Mouse (Mus musculus) bone marrow macrophage, adult 2 months (primary cell): ENCODE data around the gene Nxnl1. TPM values are rescaled to one million over a fixed set of nuclear protein-coding genes. Genes with fewer than 3 reads are reported as not detected.
"Not testable (repeated sequence)": the region's sequence is repeated elsewhere in the genome, so short reads cannot be mapped to it uniquely, and the experiment has no call there.

Experiments used
- H3K27ac ChIP-seq: 2 replicates; pipeline ENCODE4 v1.5.1; 2012; ENCODE audit warnings: low read depth, low read length; ENCODE audit not compliant: insufficient read depth
- H3K4me1 ChIP-seq: 2 replicates; pipeline ENCODE4 v1.6.1; 2012; ENCODE audit warnings: low read length; ENCODE audit not compliant: control insufficient read depth, insufficient read depth
- H3K4me3 ChIP-seq: 2 replicates; pipeline ENCODE4 v1.5.1; 2012; ENCODE audit warnings: mild to moderate bottlenecking, low read length, moderate library complexity; ENCODE audit not compliant: insufficient read depth
- CTCF ChIP-seq: IDR thresholded peaks from 2 replicates; pipeline ENCODE4 v1.5.1; 2012; ENCODE audit warnings: low read depth, mild to moderate bottlenecking, low read length, moderate library complexity
- POLR2A ChIP-seq: IDR thresholded peaks from 2 replicates; pipeline ENCODE4 v1.6.1; 2012; ENCODE audit warnings: mild to moderate bottlenecking, low read depth, low read length, borderline replicate concordance
- polyA plus RNA-seq: library from polyadenylated mRNA; stranded (reverse); fragments of >200 nt; gene quantifications from 2 replicates; pipeline ENCODE4 v1.2.4, GENCODE M21; 2012; ENCODE audit not compliant: missing spikeins, insufficient read depth, insufficient read length

Nxnl1 gene
- polyA plus RNA-seq, 1 experiment = not detected

DNA sequence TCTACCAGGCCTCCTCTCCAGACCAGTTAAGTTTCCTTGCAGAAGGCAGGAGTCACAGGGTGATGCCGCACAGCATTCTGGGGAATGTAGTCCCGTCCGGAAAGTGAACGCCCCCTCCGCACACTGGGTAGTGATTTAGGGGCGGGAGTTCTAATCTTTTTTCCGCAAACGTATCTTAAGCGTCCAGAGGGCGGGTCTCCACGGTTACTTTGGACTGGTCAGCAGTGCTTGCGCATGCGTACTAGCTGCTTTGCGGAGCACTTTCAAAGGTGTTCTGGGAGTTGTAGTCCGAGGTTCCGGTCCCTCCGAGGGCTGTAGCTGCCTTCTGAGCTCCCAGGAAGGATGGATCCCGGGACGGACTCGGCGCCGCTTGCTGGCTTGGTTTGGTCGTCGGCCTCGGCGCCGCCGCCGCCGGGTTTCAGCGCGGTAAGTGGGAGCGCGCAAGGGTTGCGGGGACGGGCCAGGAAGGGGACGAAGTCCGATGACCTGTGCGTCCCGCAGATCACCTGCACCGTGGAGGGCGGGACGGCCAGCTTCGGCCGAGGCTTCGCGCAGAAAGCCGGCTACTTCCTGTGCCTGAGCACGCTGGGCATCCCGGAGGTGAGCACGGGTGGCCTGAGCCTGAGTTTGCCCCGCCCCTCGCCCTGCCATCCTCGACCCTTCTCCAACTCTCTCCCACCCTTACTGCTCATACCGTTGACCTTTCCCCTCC is 23.6 kb downstream of the Nxnl1 start, which contains the start of gene Mvb12a:
Gene Mvb12a, plus strand, starts transcription at position 291 of the 712 bp plus-strand sequence.
- Histone ChIP-seq H3K27ac (peak within 1 kb of the TSS; percentile 58), H3K4me1 (peaks cover 22% of the 10 kb centered on the region), H3K4me3 (peak within 1 kb of the TSS; percentile 93)
- TF ChIP-seq CTCF (no peak), POLR2A (no peak)

DNA sequence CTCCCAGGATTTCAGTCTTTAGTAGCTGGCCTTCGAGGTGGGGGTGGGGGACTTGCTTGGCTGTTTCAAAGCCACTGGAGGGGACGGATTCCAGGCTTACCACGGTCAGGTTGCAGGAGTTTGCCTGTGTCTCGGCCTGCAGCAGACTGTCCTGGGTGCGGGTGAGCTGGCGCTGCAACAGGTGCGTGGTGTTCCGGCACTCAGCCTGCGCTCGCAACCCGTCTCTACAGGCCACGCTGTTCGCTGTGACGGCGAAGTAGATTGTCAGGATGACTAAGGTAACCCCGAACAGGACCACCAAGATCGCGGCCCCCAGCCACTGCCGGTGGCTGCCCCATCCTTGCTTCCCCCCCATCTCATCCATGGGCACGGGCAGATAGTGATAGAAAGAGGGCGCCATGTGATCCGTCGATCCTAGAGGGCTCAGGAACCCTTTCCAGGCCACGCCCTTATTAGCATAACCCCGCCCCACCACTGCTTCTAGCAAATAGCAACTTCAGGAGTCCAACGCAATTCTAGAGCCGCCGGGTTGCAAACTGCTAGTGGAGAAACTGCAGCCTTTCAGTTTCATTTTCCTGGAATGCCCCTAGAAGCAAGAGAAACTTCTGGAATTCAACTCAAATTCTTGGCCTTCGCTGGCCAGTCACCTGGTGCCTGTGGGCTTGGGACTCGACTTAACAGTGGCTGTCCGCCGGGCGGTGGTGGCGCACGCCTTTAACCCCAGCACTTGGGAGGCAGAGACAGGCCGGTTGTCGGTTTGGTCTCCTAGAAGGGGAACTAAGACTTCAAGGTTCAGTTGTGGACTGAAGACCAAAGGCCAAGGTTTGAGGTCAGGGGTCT is 29.2 kb downstream of the Nxnl1 start, which contains the start of gene Bst2:
Gene Bst2, minus strand, starts transcription at position 429 of the 840 bp plus-strand sequence.
- H3K4me1 ChIP-seq = peaks cover 38% of the 10 kb centered on the region
- H3K27ac ChIP-seq = peak within 1 kb of the TSS; percentile 89
- TF ChIP-seq POLR2A (no peak), CTCF (no peak)
- H3K4me3 ChIP-seq = peak within 1 kb of the TSS; percentile 98

DNA sequence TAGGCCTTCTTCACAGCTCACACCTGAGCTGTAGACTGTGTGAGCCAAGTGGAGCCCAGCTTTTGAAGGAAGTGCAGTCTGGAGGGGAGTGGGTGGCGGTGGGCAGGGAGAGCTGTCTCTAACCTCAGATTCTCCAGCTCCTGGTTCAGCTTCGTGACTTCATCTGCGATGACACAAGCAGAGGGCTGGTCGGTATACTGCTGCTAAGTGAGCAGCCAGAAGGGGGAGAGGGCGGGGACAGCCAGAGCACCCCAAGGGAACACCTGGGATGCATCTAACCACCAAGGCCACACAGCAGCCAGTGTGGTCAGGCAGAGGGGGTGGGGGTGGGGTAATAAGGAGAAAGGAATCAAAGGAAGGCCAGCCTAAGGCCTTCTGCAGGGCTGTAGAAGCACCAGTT is 30.7 kb downstream of the Nxnl1 start:
- peaks cover 33% of the 10 kb centered on the region for H3K4me1 ChIP-seq
- no peak overlapping the region for H3K27ac ChIP-seq
- peak overlapping the region; percentile 98 for H3K4me3 ChIP-seq
- TF ChIP-seq POLR2A = no peak
- TF ChIP-seq CTCF = no peak

DNA sequence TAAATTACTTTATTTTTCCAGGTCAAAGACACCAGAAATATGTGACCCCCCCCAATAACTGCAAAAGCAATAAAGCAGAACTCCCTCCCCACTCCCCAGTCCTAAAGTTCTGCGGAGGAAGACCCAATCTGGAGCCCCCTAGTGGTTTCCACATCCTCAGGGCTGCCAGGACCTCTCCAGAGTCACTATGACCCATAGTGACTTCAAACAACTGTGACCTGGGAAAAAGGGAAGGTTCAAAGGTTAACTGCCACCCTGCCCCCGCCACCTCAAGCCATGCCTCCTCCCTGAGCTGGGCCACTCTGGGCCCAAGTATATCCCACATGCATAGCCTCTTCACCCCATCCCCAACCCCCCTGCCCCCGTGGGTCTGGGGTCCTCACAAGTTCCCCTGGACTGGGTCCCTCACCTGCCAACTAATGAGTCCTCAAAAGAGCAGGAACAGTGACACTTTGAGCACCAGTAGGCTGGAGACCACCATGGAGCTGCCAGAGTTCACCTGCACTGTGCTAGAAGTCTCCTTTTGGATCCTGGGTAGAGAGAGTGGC is 32.1 kb downstream of the Nxnl1 start:
- H3K4me1 ChIP-seq = peaks cover 43% of the 10 kb centered on the region
- H3K27ac ChIP-seq = no peak overlapping the region
- no peak for TF ChIP-seq POLR2A
- no peak for TF ChIP-seq CTCF
- H3K4me3 ChIP-seq = no peak overlapping the region

DNA sequence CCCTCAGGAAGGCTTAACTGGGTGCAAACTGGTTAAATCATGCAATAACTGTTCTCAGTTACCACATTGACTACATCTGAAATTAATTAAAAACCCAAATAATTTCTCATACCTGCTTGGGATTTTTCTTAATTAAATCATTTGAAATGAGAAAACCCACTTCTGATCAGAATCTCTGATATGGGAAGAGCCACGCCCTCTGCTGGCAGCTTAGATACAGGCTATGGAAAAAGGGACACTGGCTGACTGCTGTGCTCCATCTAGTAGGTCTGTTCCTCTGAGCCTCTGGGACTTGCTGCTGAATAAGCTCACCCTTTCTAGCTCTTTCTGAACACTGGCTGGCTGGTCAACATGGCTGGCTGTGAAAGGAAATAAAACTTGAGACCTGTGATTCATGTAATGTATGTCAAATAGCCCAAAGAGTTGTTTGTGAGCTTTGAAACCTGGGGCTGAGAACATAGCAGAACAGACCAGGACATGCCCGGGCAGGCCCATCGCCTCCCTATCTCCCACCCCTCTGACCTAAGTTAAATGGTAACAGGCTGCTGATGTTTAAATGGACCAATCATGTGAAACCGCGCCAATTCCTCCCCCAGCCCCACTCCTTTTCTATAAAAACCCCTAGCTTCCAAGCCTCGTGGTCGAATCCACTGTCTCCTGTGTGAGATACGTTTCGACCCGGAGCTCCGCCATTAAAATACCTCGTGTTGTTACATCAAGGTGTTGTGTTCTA is 35.5 kb downstream of the Nxnl1 start:
- H3K4me1 ChIP-seq = peaks cover 63% of the 10 kb centered on the region
- H3K4me3 ChIP-seq = not testable (repeated sequence)
- TF ChIP-seq CTCF = peak; percentile 30; the same call in 1 of the 2 replicates
- peak overlapping the region; percentile 80 for H3K27ac ChIP-seq

DNA sequence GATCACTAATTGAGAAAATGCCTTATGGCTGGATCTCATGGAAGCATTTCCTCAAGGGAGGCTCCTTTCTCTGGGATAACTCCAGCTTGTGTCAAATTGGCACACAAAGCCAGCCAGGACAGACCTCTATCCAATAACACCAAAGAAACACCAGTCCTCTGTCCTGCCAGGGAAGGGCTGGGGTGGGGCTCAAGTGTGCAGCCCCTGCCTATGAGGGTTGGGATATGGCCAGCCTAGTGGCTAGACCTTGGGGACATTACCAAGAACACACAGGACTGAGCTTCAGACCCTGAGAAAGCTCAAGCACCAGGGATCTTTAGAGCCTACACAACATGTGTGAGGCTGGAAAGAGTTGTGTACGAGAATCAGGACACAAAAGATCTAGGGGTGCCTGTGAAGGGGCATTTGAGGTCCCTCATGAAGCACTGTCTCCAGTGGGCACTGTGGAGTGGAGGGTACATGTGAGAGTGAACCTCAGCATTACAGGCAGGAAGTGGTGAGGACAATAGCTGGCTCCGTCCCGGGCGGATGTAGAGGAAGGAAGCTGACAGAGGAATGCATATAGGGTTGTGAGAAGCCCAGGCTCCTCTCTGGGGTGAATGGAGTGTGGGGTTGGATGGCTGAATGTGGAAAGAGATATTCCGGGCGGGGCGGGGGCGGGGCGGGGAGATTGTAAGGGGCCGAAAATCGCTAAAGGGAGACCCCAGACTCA is 37.9 kb downstream of the Nxnl1 start:
- no peak for TF ChIP-seq CTCF
- no peak for TF ChIP-seq POLR2A
- no peak overlapping the region for H3K4me3 ChIP-seq
- H3K27ac ChIP-seq = peak overlapping the region; percentile 98
- peaks cover 51% of the 10 kb centered on the region for H3K4me1 ChIP-seq

DNA sequence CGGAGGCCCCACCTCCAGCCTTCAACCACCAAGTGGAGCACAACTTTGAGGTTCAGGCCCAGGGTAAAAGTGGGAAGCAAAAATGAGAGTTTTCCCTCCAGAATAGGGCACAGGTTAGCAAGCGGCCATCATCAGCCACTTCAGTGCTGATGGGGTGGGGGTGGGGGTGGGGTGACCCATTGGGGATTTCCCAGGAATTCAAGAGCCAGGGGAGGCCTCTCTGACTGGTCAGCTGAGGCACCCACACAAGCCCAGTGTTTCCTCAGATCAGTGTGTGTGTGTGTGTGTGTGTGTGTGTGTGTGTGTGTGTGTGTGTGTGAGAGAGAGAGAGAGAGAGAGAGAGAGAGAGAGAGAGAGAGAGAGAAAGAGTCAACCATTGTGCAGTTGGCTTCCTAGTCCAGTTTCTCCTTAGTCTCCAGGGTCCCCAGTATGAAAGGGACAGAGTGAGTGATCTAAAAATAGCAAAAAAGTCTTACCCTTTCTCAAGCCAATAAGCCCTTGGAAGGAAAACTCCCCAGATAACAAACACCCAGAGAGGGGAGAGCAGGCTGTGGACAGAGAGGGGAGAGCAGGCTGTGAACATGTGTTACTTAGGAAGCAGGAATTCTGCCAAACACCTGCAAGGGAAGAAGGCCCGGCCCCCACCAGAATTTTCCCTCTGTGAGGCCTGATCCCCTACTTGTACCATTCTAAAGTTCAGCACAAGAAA is 39.1 kb downstream of the Nxnl1 start:
- peak overlapping the region; percentile 98 for H3K27ac ChIP-seq

DNA sequence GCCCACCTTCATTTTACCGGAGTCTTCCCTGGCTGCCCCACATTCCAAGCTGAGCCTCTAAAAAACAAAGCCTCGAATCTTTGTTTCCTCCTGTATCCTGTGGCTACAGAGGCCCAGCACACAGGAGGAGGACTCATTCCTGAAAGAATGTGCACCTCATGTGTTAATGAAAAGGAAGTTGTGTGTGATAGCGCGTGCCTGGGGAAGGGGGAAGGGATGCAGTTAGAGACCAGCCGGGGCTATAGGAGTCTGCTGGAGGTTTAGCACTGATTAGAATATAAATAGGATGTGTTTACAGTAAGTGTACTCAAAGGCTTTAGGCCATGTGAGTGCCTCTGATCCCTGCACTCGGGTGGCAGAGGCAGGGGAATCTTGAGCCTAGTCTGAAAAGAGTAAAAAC is 40.1 kb downstream of the Nxnl1 start:
- no peak for TF ChIP-seq CTCF
- TF ChIP-seq POLR2A = no peak
- H3K4me1 ChIP-seq = peaks cover 53% of the 10 kb centered on the region
- H3K27ac ChIP-seq = peak overlapping the region; percentile 59
- no peak overlapping the region for H3K4me3 ChIP-seq

More for the DNA sequence above, 39.1 kb downstream of the Nxnl1 start:
- H3K4me1 ChIP-seq = peaks cover 51% of the 10 kb centered on the region
- TF ChIP-seq CTCF (no peak), POLR2A (no peak)
- H3K4me3 ChIP-seq = no peak overlapping the region

DNA sequence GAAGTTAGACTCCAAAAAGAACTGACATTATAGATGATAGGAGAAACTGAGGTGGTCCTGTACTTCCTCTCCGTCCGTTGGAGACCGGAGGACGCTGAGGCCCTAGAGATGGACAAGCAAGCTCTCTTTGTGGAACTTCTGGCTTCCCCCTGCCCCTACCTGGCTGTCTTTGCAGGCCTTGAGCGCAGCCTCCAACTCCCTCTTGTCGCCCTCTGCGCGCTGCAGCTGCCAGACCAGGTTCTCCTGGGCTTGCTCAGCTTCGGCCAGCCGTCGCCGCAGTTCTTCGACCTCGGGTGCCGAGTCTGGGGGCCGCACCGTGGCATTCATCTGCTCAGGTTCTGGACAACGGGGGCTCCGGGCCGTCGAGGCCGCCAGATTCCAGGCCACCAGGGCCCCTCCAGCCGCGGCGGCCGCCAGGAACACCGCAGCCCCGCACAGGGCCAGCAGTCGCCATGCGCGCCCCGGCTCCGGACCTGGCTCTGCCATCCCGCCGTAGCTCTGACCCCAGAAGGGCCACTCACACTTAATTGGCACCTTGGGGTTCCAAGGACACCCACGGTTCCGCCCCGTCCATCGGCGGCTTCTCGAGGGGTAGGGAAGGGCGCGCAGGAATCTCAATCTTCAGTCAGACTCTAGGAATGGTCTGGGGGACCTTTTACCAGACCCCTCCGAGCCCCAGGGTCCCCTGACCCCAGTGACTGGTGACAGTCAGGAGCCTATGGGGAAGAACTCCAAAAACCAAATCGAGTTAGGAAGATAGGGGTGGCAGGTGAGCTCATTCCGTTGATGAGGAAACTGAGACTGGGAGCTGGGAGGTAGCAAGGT is 41.0 kb downstream of the Nxnl1 start, which contains the start of gene Ccdc194:
Gene Ccdc194, minus strand, starts transcription at position 486 of the 825 bp plus-strand sequence.
- TF ChIP-seq POLR2A (no peak), CTCF (no peak)
- Histone ChIP-seq H3K4me3 (no peak within 1 kb of the TSS), H3K27ac (peak within 1 kb of the TSS; percentile 59), H3K4me1 (peaks cover 50% of the 10 kb centered on the region)
